Comparison of ENCODE assay signal across 22 mouse cellular contexts in genomic region chr1:193714631-193715030, GRCm38 (mm10).
DNase-seq lines count a peak whose midpoint lies in the region; ATAC-seq and TF ChIP-seq lines count a peak whose summit lies in the region.
"Had no signal": no experiment of that assay in that cellular context is flagged by ENCODE, and none has a peak within 500 bp of the region (broad histone marks: within the 10 kb centered on the region; RNA-seq: fewer than 3 reads in every experiment).

No protein-coding gene starts in this region.

- ATAC-seq in forebrain, embryonic 13.5 days = peak; percentile 57; the same call in 1 of the 2 replicates
- ATAC-seq in forebrain, embryonic 11.5 days (replicated peaks; ENCODE audit: low FRiP score) = no peak
- peak; percentile 48; the same call in 1 of the 2 replicates for ATAC-seq in forebrain, embryonic 15.5 days (replicated peaks)
- no peak for ATAC-seq in forebrain, postnatal 0 days
- ATAC-seq: activated CD4-positive, CD25-positive, alpha-beta regulatory T cell, adult 4 months; CD4-positive, CD25-positive, alpha-beta regulatory T cell, adult 4 months had no signal

- H3K27ac ChIP-seq in forebrain, embryonic 13.5 days = peak overlapping the region; percentile 36
- no peak overlapping the region for H3K27ac ChIP-seq in forebrain, embryonic 11.5 days (ENCODE audit: low read depth, low read length)
- H3K27ac ChIP-seq in forebrain, embryonic 15.5 days (replicated peaks) = peak overlapping the region; percentile 72
- H3K27ac ChIP-seq in forebrain, embryonic 10.5 days = no peak overlapping the region
- H3K27ac ChIP-seq in forebrain, postnatal 0 days (ENCODE audit: low read depth, low read length) = peak overlapping the region; percentile 17; the same call in 1 of the 2 replicates
- H3K27ac ChIP-seq: embryonic facial prominence, embryonic 10.5 days; embryonic facial prominence, embryonic 12.5 days had no signal

- no peaks in the 10 kb centered on the region for H3K27me3 ChIP-seq in forebrain, embryonic 13.5 days
- no peaks in the 10 kb centered on the region for H3K27me3 ChIP-seq in forebrain, embryonic 11.5 days (ENCODE audit: control insufficient read depth, insufficient read depth, low read length)
- no peaks in the 10 kb centered on the region for H3K27me3 ChIP-seq in forebrain, embryonic 15.5 days
- H3K27me3 ChIP-seq in forebrain, embryonic 10.5 days (ENCODE audit: poor library complexity, severe bottlenecking) = peaks cover 15% of the 10 kb centered on the region; the same call in 1 of the 2 replicates
- no peaks in the 10 kb centered on the region for H3K27me3 ChIP-seq in forebrain, postnatal 0 days (ENCODE audit: insufficient read depth, low read length)
- H3K27me3 ChIP-seq: CH12.LX; embryonic facial prominence, embryonic 12.5 days; Patski had no signal

- no peaks in the 10 kb centered on the region for H3K9me3 ChIP-seq in forebrain, embryonic 13.5 days (replicated peaks)
- no peaks in the 10 kb centered on the region for H3K9me3 ChIP-seq in forebrain, embryonic 11.5 days (ENCODE audit: control insufficient read depth, low read length)
- H3K9me3 ChIP-seq in forebrain, embryonic 15.5 days = no peaks in the 10 kb centered on the region
- H3K9me3 ChIP-seq in forebrain, embryonic 10.5 days = no peaks in the 10 kb centered on the region
- no peaks in the 10 kb centered on the region for H3K9me3 ChIP-seq in forebrain, postnatal 0 days (ENCODE audit: low read length)
- H3K9me3 ChIP-seq: embryonic facial prominence, embryonic 10.5 days; embryonic facial prominence, embryonic 12.5 days; G1E had no signal

- TF ChIP-seq CTCF in brain, embryonic 14.5 days (IDR thresholded peaks at IDR 0.05; ENCODE audit: borderline replicate concordance, extremely low read depth, insufficient read depth, insufficient read length) = no peak
- TF ChIP-seq CTCF in forebrain, postnatal 0 days (IDR thresholded peaks at IDR 0.05; ENCODE audit: low read depth) = no peak

- H3K4me1 ChIP-seq in forebrain, embryonic 13.5 days = no peaks in the 10 kb centered on the region
- H3K4me1 ChIP-seq in forebrain, embryonic 11.5 days (replicated peaks; ENCODE audit: control insufficient read depth, insufficient read depth, low read length) = no peaks in the 10 kb centered on the region
- H3K4me1 ChIP-seq in forebrain, embryonic 15.5 days = peaks cover 13% of the 10 kb centered on the region
- H3K4me1 ChIP-seq in forebrain, embryonic 10.5 days = no peaks in the 10 kb centered on the region
- H3K4me1 ChIP-seq in forebrain, postnatal 0 days (ENCODE audit: insufficient read depth) = no peaks in the 10 kb centered on the region
- H3K4me1 ChIP-seq: embryonic facial prominence, embryonic 10.5 days; embryonic facial prominence, embryonic 12.5 days had no signal

- no peak for DNase-seq in forebrain, embryonic 11.5 days (ENCODE audit: low spot score)
- DNase-seq in forebrain, embryonic 10.5 days (ENCODE audit: extremely low spot score, low spot score) = no peak
- DNase-seq in brain, embryonic 14.5 days (ENCODE audit: low read depth) = peak; percentile 74
- DNase-seq in forebrain, postnatal 0 days = no peak
- no peak for DNase-seq in gastrocnemius, postnatal 36 days
- DNase-seq: adrenal gland, adult 8-10 months; adrenal gland, postnatal 14 days; B cell, adult 2 months; cerebellum, adult 11-12 months; cerebellum, adult 2 months; cerebellum, adult 9-10 months; cerebellum, postnatal 10 days; cerebellum, postnatal 25 days had no signal

- no peak overlapping the region for H3K9ac ChIP-seq in forebrain, embryonic 13.5 days
- H3K9ac ChIP-seq in forebrain, embryonic 11.5 days (ENCODE audit: low read length) = no peak overlapping the region
- H3K9ac ChIP-seq in forebrain, embryonic 15.5 days (replicated peaks) = no peak overlapping the region
- H3K9ac ChIP-seq in forebrain, postnatal 0 days = no peak overlapping the region
- H3K9ac ChIP-seq: embryonic facial prominence, embryonic 12.5 days had no signal

- intact Hi-C loops in gastrocnemius, postnatal 36 days (cut with DNase I) = no loop called here

- WGBS in forebrain, embryonic 13.5 days = 73% methylated on average over 2 of the region's 2 CpGs
- 82% methylated on average over 2 of the region's 2 CpGs for WGBS in forebrain, embryonic 11.5 days
- 69% methylated on average over 2 of the region's 2 CpGs for WGBS in forebrain, embryonic 15.5 days
- WGBS in forebrain, embryonic 10.5 days = 88% methylated on average over 2 of the region's 2 CpGs
- WGBS in forebrain, postnatal 0 days = 52% methylated on average over 2 of the region's 2 CpGs

- no peak overlapping the region for H3K4me3 ChIP-seq in forebrain, embryonic 13.5 days
- no peak overlapping the region for H3K4me3 ChIP-seq in forebrain, embryonic 11.5 days (ENCODE audit: low read depth, low read length)
- no peak overlapping the region for H3K4me3 ChIP-seq in forebrain, embryonic 15.5 days
- H3K4me3 ChIP-seq in forebrain, embryonic 10.5 days = no peak overlapping the region
- H3K4me3 ChIP-seq in forebrain, postnatal 0 days (ENCODE audit: low read depth, low read length) = no peak overlapping the region
- H3K4me3 ChIP-seq: embryonic facial prominence, embryonic 10.5 days; embryonic facial prominence, embryonic 12.5 days had no signal

- H3K4me2 ChIP-seq in forebrain, embryonic 13.5 days = no peak overlapping the region
- H3K4me2 ChIP-seq in forebrain, embryonic 11.5 days (ENCODE audit: low read depth, low read length, severe bottlenecking) = no peak overlapping the region
- H3K4me2 ChIP-seq in forebrain, embryonic 15.5 days (replicated peaks) = no peak overlapping the region
- no peak overlapping the region for H3K4me2 ChIP-seq in forebrain, postnatal 0 days (ENCODE audit: low read depth)
- H3K4me2 ChIP-seq: embryonic facial prominence, embryonic 12.5 days had no signal

- no peaks in the 10 kb centered on the region for H3K36me3 ChIP-seq in forebrain, embryonic 13.5 days (ENCODE audit: poor library complexity, severe bottlenecking)
- H3K36me3 ChIP-seq in forebrain, embryonic 11.5 days (ENCODE audit: control insufficient read depth, insufficient read depth, low read length) = no peaks in the 10 kb centered on the region
- H3K36me3 ChIP-seq in forebrain, embryonic 15.5 days = no peaks in the 10 kb centered on the region
- no peaks in the 10 kb centered on the region for H3K36me3 ChIP-seq in forebrain, embryonic 10.5 days (replicated peaks)
- H3K36me3 ChIP-seq in forebrain, postnatal 0 days (ENCODE audit: insufficient read depth) = no peaks in the 10 kb centered on the region
- H3K36me3 ChIP-seq: embryonic facial prominence, embryonic 10.5 days; embryonic facial prominence, embryonic 12.5 days; G1E had no signal

- TF ChIP-seq POLR2A in brain, embryonic 14.5 days (IDR thresholded peaks at IDR 0.05; ENCODE audit: borderline replicate concordance, extremely low read depth, insufficient read depth, insufficient read length, poor library complexity, severe bottlenecking) = no peak

Comparison
In these comparisons a context has a peak if more than half of its experiments do, and no peak if none do; other contexts are left out.
1. ATAC-seq: peak in forebrain, embryonic 13.5 days (single experiment) and forebrain, embryonic 15.5 days (single experiment); none in forebrain, embryonic 11.5 days (single experiment) and forebrain, postnatal 0 days (single experiment).
2. H3K27ac ChIP-seq: peak in forebrain, embryonic 13.5 days (single experiment), forebrain, embryonic 15.5 days (single experiment) and forebrain, postnatal 0 days (single experiment); none in forebrain, embryonic 11.5 days (single experiment) and forebrain, embryonic 10.5 days (single experiment).